Mouse (Mus musculus) cerebellum, postnatal 4 days (tissue): ENCODE measurements around the gene Tmem132d.

Source experiments
- DNase-seq, 2 experiments: peaks; one replicate each; pipeline ENCODE4 v3.0.0; 2022; ENCODE audit warnings: low spot score in 2 of 2, mixed read lengths in 1 of 2

The Tmem132d gene

DNA sequence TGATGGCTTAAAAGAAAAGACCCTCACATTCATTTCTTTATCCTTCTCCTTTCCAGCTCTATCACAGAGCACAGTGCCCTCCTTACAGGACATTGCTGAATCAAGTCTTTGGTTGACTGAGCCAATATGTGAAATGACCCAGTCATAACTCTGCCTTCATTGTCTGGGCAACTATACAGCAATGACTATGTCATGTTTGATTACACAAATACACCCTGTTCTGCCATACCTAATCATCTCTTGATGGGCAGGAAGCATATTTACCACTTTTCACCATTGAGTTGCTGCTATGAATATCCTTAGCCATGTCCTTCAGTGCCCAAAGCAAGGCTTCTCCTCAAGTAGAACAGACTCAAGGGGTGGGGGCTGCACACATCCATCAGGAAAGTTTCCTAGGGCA is 214.6 kb downstream of the Tmem132d start:
- DNase-seq = no peak

DNA sequence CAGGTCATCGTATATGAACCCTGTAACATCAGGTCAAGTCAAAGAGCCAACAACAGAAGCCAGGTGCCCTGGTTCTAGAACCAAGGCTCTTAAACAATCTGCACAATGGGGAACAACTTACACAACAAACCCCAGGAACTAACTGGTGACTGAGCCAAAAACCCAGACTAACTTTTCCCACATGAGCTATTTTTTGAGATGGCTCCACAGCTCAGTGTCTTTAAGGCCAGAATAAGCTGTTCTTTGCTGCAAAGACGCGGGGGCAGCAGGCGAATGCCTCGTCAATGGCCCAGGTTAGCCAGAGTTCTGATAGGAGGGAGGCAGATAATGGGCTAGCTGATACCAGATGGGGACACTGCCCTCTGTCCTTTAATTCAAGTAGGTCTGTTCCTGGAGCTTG is 221.8 kb downstream of the Tmem132d start:
- DNase-seq = no peak

DNA sequence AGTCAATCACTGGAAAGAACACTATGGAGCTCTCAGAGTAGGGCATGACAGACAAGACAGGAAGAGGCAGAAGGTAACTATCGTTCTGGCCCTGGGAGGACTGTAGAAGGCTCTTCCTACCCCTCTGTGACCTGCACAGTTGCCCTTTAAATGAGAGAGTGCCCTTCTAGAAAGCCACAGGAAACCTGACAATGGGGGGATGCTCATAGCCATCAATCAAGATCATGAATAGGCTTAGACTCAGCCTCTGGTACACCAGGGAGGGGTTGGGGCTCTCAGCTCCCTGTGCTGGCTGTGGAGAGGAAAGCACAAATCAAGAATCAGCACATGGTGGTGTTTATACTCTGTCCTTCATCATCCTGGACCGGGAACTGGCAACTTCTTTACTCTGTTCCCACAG is 227.2 kb downstream of the Tmem132d start:
- no peak for DNase-seq

DNA sequence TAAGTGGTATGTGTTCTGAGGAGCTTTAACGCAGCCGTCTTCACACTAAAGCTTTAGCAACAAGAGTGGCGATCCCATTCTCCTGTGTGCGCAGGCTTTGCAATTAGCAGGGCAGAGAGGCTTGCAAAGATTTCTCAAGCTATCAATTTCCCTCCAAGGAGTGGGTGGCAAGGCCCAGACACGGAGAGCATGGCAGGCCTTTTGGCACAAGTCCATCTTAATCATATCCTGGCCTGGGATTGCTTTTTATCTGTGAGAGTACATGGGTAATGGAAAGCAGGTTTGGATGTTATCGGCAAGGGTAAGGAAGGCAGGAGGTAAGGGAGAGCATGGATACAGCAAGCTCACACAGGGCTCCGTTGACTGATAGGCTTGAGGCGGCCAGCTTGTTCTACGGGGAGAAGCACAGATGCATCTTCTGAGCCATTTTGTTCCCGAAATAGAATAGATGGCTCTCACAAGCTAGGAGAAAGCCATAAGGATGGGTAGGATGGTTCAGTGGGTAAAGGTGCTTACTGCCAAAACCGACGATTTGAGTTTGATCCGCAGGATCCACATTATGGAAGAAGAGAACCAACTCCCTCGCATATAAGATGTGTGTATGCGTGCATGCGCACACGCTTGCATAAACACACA is 228.1 kb downstream of the Tmem132d start:
- no peak for DNase-seq

DNA sequence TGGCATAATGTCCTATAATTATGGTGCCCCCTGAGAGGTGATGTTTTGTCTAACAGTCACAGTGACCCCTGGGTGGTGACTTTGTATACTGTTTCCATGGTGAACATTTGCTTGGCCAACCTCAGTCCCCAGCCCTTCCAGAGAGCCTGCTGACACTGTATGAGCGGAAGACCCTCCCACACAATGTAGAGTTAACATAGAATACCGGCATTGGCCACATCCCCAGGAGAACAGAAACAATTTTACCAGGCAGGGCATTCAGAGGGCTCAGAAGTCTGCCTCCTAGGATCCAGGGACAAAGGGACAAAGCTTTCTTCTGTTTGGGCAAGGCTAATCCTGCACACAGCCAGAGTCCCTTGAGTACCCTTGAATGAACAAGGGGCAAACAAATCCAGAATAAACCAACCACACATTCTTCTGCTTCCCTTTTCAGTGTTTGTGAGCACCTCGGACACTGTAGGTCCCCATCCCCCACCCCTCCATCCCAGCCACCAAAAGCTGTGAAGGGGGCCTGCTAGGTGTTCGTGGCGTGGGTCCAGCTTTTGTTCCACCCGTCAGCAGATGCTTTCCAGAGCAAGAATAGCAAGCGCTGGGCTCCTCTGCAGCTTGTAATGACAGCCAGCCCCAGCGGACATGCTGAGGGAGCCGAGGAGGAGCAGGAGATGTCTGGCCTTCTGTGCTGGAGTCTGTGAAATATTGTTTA is 228.8 kb downstream of the Tmem132d start:
- DNase-seq = peak in 1 of 2 experiments; percentile 19

DNA sequence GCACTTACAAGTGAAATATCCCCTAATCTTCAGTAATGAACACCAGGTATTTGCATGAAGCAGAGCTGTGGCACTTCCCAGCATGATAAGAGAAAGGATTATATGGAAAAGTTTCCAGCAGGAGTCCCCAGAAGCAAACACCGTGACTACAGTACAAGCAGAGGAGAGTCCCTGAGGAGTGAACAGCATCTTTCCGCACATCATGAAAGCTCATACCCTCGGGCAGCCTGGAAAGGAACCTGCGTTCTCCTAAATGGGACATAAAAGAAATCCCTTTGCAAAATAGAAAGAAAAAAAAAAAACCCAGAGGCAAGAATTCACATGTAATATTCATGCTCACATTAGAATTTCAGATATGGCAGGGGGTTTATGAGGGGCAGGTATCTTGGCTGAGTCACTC is 238.8 kb downstream of the Tmem132d start:
- no peak for DNase-seq

DNA sequence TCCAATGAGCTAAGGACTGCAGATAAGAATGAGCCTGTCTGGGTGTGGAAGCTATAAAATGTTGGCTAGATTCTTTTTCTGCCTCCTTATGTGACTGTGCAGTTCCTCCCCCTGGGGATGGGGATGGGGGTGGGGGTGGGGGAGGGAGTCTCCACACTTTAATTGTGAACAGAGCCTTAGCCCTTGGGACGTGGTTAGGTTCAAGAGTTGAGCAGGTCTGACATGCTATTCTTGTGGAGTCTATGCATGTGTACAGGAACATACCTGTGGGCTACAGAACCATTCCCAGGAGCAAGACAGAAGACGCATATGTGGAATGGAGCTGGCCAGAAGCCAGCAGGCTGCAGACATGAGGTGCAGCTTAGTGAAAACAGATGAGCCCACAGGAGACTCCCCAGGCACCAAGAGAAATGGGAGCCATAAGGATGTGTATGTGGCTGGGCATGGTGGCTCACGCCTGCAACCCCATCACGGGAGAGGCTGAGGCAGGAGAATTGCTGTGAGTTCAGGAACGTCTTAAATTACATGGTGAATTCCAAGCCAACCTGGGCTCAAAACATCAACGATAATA is 240.3 kb downstream of the Tmem132d start:
- DNase-seq = no peak

DNA sequence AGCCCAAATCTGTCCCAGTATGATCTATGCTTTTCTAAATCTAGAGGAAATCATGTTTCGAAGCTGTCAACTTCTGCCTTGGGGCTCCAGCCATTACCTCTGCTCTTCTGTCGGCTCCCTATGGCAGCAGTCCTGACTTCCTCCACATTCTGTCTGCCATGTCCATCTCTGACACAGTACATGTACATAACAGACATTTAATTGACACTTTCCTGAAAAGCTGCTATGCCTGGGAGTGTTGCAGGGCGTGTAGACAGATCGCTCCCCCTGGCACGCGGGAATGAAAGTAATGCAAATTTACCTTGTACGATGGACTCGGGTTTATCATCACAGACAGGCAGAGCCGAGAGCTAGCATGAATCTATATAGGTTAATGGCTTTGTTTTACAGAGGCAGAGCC is 241.2 kb downstream of the Tmem132d start:
- no peak for DNase-seq

DNA sequence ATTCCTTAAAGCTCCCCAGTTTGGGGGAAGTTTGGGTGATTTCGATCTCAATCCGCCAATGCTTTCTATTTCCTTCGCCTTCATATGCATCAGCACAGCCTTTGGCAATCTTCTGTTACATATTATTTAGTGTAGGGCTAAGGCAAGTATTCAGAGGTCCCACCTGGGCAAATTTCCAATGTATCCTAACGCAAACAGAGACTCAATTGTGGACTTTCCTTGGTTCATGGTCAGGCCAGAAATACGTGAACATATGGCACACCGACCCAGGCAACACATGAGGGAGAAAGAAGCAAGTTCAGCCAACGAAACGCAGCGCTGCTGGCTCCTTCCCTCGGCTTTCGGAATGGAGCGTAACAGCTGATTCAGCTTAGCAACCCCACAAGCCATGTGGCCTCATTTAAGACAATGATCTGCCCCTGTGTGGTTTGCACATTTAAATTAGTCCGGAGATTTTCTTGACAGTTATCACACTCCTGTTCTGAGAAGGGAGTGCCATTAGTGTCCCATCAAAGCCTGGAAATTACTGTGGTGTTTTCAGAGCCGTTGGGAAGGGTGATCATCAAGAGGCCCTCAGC is 242.5 kb downstream of the Tmem132d start:
- peak in 1 of 2 experiments; percentile 8 for DNase-seq

DNA sequence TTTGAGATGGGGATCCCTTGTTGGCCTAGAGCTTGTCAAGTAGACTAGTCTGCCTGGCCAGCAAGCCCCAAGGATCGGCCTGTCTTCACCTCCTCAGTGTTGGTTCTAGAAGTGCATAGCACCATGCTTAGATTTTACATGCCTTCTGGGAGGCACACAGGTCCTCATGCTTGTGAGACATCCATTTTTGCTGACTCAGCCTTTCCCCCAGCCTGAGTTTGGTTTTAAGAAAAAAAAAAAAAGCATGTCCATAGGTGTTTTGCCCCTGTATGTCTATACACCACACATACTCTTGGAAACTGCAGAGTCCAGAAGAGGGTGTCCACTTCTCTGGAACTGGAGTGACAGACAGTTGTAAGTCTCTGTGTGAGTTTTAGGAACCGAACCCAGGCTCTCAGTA is 256.6 kb downstream of the Tmem132d start:
- no peak for DNase-seq

DNA sequence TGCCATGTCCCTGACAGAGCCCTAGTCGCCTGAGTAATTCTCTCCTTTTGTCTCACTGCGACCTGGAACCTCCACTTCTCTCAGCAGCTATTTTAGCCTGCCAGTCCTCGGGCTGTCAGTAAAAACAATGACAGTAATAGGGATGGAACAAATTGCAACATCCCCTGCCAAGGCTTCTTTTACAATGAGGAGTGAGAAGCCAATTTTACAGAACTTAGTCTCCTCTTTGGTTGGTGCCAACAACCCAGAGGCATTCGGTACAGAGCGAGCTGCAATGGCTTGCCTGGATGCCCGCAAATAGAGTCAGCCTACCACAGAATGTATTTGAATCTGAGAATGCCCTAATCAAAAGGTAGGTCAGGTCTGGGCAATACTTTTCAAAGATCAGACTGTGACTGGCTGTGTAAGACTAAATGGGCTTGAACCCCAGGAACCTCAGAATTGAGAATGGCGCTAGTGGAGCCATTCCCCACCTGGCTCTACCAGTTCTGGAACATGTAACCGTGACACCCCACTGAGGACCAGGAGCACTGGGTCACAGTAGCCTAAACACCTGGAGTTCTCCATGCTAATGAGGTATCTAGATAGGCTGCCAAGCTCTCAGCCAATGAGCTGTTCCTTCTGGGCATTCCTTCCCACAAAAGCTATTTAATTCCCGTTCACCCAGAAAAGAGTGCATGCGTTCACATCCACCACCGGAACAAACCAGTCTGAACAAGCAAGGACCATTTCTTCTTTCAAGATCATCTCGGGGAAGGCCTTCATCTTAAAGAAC is 273.8 kb downstream of the Tmem132d start:
- no peak for DNase-seq

DNA sequence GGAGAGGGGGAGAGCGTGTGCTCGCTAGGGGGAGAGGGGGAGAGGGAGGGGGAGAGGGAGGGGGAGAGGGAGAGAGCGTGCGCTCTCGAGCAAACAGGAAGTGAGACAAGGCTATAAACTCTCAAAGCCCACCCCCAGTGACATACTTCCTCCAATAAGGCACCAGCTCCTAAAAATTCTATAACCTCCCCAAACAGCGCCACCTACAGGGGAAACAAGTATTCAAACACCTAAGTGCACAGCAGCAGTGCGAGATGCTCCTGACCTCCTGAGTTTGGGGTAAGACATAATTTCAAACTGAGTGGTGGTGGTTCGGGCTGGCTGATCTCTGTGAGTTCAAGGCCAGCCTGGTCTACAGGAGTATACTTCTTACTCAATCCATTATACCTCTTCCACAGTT is 281.4 kb downstream of the Tmem132d start:
- no peak for DNase-seq

DNA sequence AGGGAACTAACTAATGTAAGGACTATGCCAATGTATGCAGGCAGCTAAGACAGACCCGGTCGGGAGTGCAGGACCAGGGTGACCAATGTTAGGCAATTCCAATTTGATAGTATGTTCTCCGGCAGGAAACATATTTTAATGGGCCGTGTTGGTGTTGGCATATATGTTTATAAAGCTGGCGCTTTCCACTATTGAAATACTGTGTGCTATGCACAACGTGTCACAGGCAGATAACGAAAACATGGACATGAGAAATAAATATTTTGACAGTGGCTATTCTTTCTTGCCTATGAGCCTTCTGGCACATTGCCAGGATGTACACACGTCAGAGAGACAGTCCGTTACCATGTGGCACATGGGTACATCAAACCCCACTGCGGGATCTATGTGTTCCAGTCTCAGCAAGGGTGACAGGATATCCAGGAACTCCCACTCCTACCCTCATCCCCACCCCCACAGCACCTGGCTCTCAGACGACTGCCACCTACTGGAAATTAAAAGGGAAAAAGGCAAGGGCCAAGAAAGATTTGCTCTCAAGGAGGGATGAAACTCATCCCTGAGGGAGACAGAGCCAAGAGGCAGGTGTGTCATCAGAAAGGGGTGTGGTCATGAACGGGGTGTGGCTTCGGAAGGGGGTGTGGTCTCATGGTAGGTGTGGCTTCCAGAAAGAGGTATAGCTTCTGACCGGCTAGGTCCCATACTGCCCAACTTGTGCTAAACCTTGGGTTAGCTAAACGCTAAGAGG is 285.8 kb downstream of the Tmem132d start:
- no peak for DNase-seq

DNA sequence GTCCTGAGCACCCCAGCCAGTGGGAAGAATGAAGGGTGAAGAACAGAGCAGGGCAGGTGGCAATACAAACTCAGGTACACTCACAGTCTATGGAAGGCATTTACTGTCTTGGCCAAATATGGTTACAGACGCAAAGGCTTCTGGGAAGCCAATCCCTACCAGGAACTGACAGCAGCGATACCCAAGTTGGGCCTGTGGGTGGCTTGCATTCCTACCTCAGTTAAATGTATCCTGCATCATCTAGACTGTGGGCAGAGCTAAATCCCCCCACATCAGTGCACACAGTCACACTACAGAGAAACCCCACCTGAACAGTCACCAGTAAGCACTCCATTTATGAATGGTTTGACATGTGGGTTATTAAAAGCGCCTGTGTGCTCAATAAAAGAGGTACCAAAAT is 288.1 kb downstream of the Tmem132d start:
- DNase-seq = no peak

DNA sequence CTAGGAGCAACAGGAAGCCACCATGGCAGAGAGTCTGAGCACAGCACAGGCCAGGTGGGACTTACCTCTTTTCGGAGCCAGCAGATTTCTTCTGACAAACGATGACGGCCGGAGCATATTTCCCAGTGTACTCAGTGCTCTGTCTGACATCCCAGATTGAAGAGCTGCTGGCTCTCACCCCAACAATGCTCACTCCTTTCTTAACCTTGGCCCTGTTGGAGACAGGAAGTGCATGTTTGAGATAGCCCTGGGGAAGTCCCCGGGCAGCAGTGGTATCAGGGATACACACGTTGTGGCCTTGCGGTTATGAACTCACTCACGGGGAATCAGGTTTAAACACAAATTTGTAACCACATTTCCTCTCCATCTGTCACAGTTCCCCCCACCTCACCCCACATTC is 296.1 kb downstream of the Tmem132d start:
- no peak for DNase-seq

DNA sequence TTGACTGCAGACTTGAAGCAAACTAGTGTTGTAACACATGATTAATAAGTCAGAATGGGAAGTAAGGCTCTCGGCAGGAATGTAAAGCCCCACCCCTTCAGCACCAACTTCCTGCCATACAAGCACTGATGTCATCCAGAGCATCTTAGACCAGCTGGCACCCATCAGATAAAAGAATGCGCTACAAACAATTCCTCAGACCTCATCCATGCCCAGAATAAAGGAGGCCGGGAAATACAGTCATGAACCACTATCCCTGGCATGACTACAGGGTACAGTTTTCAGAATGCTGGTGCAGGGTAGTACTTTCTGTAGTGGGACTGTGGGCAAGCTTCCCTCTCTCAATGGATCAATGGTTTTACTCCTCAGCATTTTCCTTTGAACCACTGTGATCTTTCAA is 310.2 kb downstream of the Tmem132d start:
- DNase-seq = no peak

DNA sequence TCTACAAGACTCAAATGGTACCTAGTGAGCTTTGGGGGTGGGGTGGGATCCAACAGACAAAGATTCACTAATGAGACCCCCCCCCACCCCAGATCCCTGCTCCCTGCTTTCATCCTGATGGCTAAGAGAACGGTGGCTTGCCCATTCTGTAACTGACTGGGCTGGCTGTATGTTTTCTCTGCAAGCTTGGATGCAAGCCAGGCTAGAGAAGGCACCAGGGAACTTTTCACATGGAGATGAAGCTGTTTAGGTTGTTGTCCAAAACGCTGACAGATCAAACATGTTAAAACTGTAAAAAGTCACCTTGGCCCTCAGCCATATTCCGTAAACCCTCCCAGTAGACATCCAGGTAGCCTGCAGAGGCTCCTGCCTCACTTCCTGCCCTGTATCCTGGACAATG is 313.7 kb downstream of the Tmem132d start:
- DNase-seq = peak in 1 of 2 experiments; percentile 5

DNA sequence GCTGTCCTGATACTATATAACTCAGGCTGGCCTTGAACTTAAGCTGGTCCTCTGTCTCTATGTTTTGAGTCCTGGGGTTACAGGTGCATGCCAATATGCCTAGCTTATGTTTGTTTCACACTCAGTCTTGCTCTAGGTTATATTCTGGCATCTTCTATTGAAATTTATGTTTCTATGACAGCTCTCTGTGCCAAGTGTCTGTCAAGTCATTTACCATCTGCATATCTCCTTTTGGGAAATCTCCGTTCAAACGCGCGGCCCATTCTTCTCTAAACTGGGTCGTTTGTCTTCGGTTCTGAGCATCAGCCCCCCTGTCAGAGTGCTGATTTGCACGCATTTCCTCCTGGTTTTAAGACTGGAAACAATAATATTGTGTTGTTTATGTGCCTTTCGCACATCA is 319.8 kb downstream of the Tmem132d start:
- DNase-seq = no peak

DNA sequence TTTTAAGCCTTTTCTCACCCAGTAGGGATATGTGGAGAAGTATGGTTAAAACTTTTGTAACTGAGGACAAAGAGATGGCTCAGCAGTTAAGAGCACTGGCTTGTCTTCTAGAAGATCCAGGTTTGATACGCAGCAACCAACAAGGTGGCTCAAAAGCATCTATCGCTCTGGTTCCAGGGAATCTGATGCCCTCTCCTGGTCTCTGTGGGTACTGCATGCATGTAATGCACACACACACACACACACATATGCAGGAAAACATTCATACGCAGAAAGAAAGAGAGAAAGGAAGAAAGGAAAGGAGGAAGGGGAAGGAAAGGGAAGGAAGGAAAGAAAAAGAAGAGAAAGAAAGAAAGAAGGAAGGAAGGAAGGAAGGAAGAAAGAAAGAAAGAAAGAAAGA is 320.4 kb downstream of the Tmem132d start:
- DNase-seq = no peak

DNA sequence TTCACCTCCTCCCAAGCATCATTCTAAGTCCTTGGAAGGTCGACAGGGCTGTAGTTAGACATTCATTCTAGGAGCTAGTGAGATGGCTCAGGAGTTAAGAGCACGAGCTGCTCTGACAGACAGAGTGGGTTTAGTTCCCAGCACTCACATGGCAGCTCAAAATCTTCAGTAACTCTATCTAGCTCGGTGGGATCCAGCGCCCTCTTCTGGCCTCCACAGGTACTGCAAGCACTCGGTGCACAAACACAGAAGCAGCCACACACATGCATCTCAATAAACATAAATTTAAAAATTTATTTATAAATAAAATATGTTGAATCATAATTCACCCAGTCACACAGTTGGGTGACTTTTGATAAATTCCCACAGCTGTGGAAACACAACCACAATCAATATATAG is 321.2 kb downstream of the Tmem132d start:
- DNase-seq = no peak

DNA sequence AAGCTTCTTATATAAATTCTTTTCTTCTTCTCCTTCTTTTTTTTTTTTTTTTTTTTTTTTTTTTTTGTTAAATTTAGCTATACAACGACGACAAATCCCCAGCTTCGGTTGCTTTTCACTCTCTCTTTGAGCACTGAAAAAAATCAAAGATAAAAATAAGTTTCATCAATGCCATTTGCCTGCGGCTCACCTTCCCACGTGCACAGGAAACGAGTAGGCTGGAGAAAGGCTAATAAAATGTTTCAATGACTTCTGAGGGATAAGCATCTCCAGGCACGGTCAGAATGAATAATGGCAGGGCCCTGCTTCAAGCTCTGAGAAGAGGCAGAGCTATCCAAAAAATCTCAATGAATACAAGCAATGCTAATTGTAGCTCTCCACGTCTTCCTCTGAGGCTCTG is 330.3 kb downstream of the Tmem132d start:
- no peak for DNase-seq

DNA sequence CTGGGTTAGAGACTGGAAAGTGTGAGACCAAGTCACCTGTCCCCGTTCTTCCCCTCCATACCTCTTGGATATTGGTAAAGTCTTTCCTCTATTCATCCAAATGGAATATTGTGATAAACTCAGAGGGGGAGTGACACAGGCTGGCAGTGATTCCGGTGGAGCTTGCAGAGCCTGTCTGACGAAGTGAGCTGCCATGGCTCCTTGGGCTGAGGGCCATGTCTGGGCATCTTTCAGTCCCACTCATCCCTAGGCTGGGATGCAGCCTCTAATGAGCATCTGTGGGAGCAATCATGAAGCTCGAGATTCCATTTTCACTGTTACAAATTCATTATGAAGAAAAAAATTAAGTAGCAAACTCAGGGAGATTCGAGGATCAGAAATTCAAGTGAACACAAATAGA is 332.5 kb downstream of the Tmem132d start:
- DNase-seq = no peak
